Mouse (Mus musculus): Measurements from ENCODE around the gene Tifa.

DNA sequence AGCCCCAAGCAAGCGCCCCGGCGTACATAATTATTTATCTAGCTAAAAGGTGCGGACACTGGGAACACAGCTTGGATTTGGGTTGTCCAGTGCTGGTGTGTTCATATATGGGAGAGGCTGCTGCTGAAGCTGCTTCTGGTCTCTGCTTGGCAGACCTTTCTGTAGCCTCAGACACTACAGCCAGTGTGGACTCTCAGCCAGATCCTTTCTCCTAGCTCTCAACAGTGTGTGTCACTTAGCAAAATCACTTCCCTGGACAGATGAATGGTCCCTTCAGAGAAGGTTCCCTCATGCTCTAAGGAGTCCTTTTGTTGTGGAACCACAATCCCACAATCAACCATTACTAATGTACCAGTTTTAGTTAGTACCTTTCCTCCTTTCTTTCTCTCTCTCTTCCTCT, 30.8 kb upstream of the Tifa start:
- TF ChIP-seq CTCF (IDR thresholded peaks at IDR 0.05; ENCODE audit: control insufficient read depth, insufficient read depth, insufficient read length) (no peak), MAX (IDR thresholded peaks at IDR 0.05) (no peak), FOSL1 (IDR thresholded peaks at IDR 0.05; ENCODE audit: insufficient read depth, low read length, poor library complexity, severe bottlenecking) (no peak), USF1 (IDR thresholded peaks at IDR 0.05; ENCODE audit: low read depth) (no peak), CEBPB (IDR thresholded peaks at IDR 0.05; ENCODE audit: low read depth) (no peak)
